Mouse (Mus musculus): Measurements from ENCODE around the gene Hnrnpm.

GRCm38 (mm10) chr17:33666813-33667212 is 19.8 kb downstream of the Hnrnpm start:
- TF ChIP-seq CTCF (IDR thresholded peaks at IDR 0.05; ENCODE audit: control insufficient read depth, insufficient read depth, low read length) (no peak), POLR2A (IDR thresholded peaks at IDR 0.05; ENCODE audit: borderline replicate concordance, control insufficient read depth, low read depth, low read length) (no peak)

Measured in bone marrow, adult 2 months (tissue).